Mouse (Mus musculus): ENCODE data around the gene Acpp. TPM values are rescaled to one million over a fixed set of nuclear protein-coding genes. Genes with fewer than 3 reads are reported as not detected.

Acpp gene
- total RNA-seq, 2 experiments from 2014 or later = 0.05 TPM

GRCm38 (mm10) chr9:104305333-104306111, 32.0 kb downstream of the Acpp start:
- DNase-seq (ENCODE audit: low spot score) = no peak

- no peak for DNase-seq (ENCODE audit: low spot score)
Measured at GRCm38 (mm10) chr9:104304800-104305199, 32.7 kb downstream of the Acpp start.

- no peak for DNase-seq (ENCODE audit: low spot score)
Measured at GRCm38 (mm10) chr9:104304376-104304775, 33.2 kb downstream of the Acpp start.

GRCm38 (mm10) chr9:104300569-104300968, 37.0 kb downstream of the Acpp start:
- DNase-seq (ENCODE audit: low spot score) = no peak

- no peak for DNase-seq (ENCODE audit: low spot score)
Measured at GRCm38 (mm10) chr9:104297041-104297440, 40.5 kb downstream of the Acpp start.

GRCm38 (mm10) chr9:104284934-104285333, 52.6 kb downstream of the Acpp start:
- DNase-seq (ENCODE audit: low spot score) = no peak

GRCm38 (mm10) chr9:104282536-104282935, 55.0 kb downstream of the Acpp start:
- DNase-seq (ENCODE audit: low spot score) = no peak

GRCm38 (mm10) chr9:104281737-104282136, 55.8 kb downstream of the Acpp start:
- DNase-seq (ENCODE audit: low spot score) = peak; percentile 43

GRCm38 (mm10) chr9:104280725-104281495, 56.6 kb downstream of the Acpp start:
- no peak for DNase-seq (ENCODE audit: low spot score)

GRCm38 (mm10) chr9:104277528-104278162, 59.9 kb downstream of the Acpp start:
- DNase-seq (ENCODE audit: low spot score) = no peak

- DNase-seq (ENCODE audit: low spot score) = no peak
Measured at GRCm38 (mm10) chr9:104275084-104275785, 62.3 kb downstream of the Acpp start.

- no peak for DNase-seq (ENCODE audit: low spot score)
Measured at GRCm38 (mm10) chr9:104272057-104272456, 65.5 kb downstream of the Acpp start.

GRCm38 (mm10) chr9:104271642-104272041, 65.9 kb downstream of the Acpp start:
- no peak for DNase-seq (ENCODE audit: low spot score)

- DNase-seq (ENCODE audit: low spot score) = no peak
Measured at GRCm38 (mm10) chr9:104269944-104270343, 67.6 kb downstream of the Acpp start.

- no peak for DNase-seq (ENCODE audit: low spot score)
Measured at GRCm38 (mm10) chr9:104269349-104269871, 68.1 kb downstream of the Acpp start.

- no peak for DNase-seq (ENCODE audit: low spot score)
Measured at GRCm38 (mm10) chr9:104264567-104264966, 73.0 kb downstream of the Acpp start.

GRCm38 (mm10) chr9:104262823-104263352, 74.7 kb downstream of the Acpp start, which contains the start of gene Dnajc13:
Gene Dnajc13, minus strand, starts transcription at chr9:104262930.
- peak; percentile 99 for DNase-seq (ENCODE audit: low spot score)

GRCm38 (mm10) chr9:104262016-104262762, 75.4 kb downstream of the Acpp start:
- no peak for DNase-seq (ENCODE audit: low spot score)

- no peak for DNase-seq (ENCODE audit: low spot score)
Measured at GRCm38 (mm10) chr9:104260306-104260705, 77.2 kb downstream of the Acpp start.

GRCm38 (mm10) chr9:104256085-104256484, 81.5 kb downstream of the Acpp start:
- DNase-seq (ENCODE audit: low spot score) = no peak
